Comparison of ENCODE assay signal across 13 mouse cellular contexts in the genomic region with DNA sequence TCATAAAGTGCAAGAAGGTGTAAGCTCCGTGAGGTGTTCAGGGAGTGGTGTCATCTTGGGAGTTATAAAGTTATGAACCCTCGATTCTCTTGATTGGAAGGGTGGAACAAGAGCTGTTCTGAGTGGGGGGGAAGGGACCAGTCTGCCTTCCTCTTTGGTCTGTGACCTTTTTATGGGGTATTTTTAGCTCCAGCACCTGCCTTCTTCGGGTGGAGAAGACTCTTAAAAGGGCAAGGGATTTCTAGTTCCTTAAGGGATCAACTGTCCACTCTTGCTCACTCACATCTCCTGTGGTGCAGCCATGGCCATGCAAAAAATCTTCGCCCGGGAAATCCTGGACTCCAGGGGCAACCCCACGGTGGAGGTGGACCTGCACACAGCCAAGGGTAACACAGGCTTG. TPM values are rescaled to one million over a fixed set of nuclear protein-coding genes. Genes with fewer than 3 reads are reported as not detected.
DNase-seq lines count a peak whose midpoint lies in the region; ATAC-seq and TF ChIP-seq lines count a peak whose summit lies in the region.
"Had no signal": no experiment of that assay in that cellular context is flagged by ENCODE, and none has a peak within 500 bp of the region (broad histone marks: within the 10 kb centered on the region; RNA-seq: fewer than 3 reads in every experiment).

No protein-coding gene starts in this region.

- peak overlapping the region; percentile 94 for H3K4me2 ChIP-seq in heart, embryonic 13.5 days
- H3K4me2 ChIP-seq in neural tube, embryonic 11.5 days (ENCODE audit: low read depth), result peak overlapping the region; percentile 24
- peak overlapping the region; percentile 98 for H3K4me2 ChIP-seq in embryonic facial prominence, embryonic 14.5 days (ENCODE audit: low read depth, low read length)
- peak overlapping the region; percentile 97; the same call in 1 of the 2 replicates for H3K4me2 ChIP-seq in limb, embryonic 14.5 days (replicated peaks; ENCODE audit: low read depth, low read length, severe bottlenecking)

- no peak for TF ChIP-seq POLR2A in limb, embryonic 14.5 days (IDR thresholded peaks at IDR 0.05; ENCODE audit: borderline replicate concordance, extremely low read depth, insufficient read depth, insufficient read length)

- H3K36me3 ChIP-seq in heart, embryonic 13.5 days, result peaks cover 41% of the 10 kb centered on the region
- H3K36me3 ChIP-seq in neural tube, embryonic 11.5 days (ENCODE audit: control insufficient read depth, insufficient read depth, low read length), result peaks cover 2% of the 10 kb centered on the region; the same call in 1 of the 2 replicates
- H3K36me3 ChIP-seq in embryonic facial prominence, embryonic 14.5 days (ENCODE audit: control insufficient read depth, insufficient read depth, low read length), result peaks cover 27% of the 10 kb centered on the region
- H3K36me3 ChIP-seq in limb, embryonic 14.5 days (ENCODE audit: control insufficient read depth, insufficient read depth, low read length), result peaks cover 20% of the 10 kb centered on the region

- peak overlapping the region; percentile 99 for H3K27ac ChIP-seq in heart, embryonic 13.5 days (replicated peaks)
- H3K27ac ChIP-seq in neural tube, embryonic 11.5 days (ENCODE audit: low read depth, low read length), result no peak overlapping the region
- H3K27ac ChIP-seq in embryonic facial prominence, embryonic 14.5 days (replicated peaks; ENCODE audit: low read depth, low read length), result peak overlapping the region; percentile 90
- peak overlapping the region; percentile 97; the same call in 1 of the 2 replicates for H3K27ac ChIP-seq in limb, embryonic 14.5 days (replicated peaks; ENCODE audit: low read depth, low read length)
- H3K27ac ChIP-seq: forebrain, embryonic 13.5 days; midbrain, embryonic 13.5 days had no signal

- H3K9me3 ChIP-seq in heart, embryonic 13.5 days, result no peaks in the 10 kb centered on the region
- no peaks in the 10 kb centered on the region for H3K9me3 ChIP-seq in neural tube, embryonic 11.5 days (ENCODE audit: control insufficient read depth, low read length)
- H3K9me3 ChIP-seq in embryonic facial prominence, embryonic 14.5 days (ENCODE audit: control insufficient read depth, low read length), result no peaks in the 10 kb centered on the region
- H3K9me3 ChIP-seq in limb, embryonic 14.5 days (ENCODE audit: control insufficient read depth, low read length), result no peaks in the 10 kb centered on the region
- H3K9me3 ChIP-seq: forebrain, embryonic 13.5 days; midbrain, embryonic 13.5 days had no signal

- DNase-seq in heart, adult 18-20 months, result no peak
- DNase-seq in neural tube, embryonic 11.5 days (ENCODE audit: low spot score), result no peak
- DNase-seq in neural tube, embryonic 10.5 days (ENCODE audit: extremely low spot score, low spot score), result no peak
- no peak for DNase-seq in embryonic facial prominence, embryonic 14.5 days (ENCODE audit: low spot score)
- DNase-seq in limb, embryonic 14.5 days (ENCODE audit: low spot score), result no peak
- no peak for DNase-seq in urinary bladder, postnatal 14 days (ENCODE audit: low spot score)
- DNase-seq: cerebellum, postnatal 36 days; layer of hippocampus, adult 9-11 months had no signal

- peak overlapping the region; percentile 100 for H3K9ac ChIP-seq in heart, embryonic 13.5 days
- H3K9ac ChIP-seq in neural tube, embryonic 11.5 days (ENCODE audit: low read length), result no peak overlapping the region
- H3K9ac ChIP-seq in embryonic facial prominence, embryonic 14.5 days (ENCODE audit: low read depth, low read length), result no peak overlapping the region
- H3K9ac ChIP-seq in limb, embryonic 14.5 days (ENCODE audit: low read depth, low read length, severe bottlenecking), result 0 out of 2 replicates have a peak overlapping the region, but pooled peaks have one; percentile 5
- H3K9ac ChIP-seq: forebrain, embryonic 13.5 days; midbrain, embryonic 13.5 days had no signal

- 16% methylated on average over 6 of the region's 6 CpGs for WGBS in heart, embryonic 13.5 days
- 51% methylated on average over 6 of the region's 6 CpGs for WGBS in neural tube, embryonic 11.5 days
- WGBS in embryonic facial prominence, embryonic 14.5 days, result 41% methylated on average over 6 of the region's 6 CpGs
- WGBS in limb, embryonic 14.5 days, result 45% methylated on average over 6 of the region's 6 CpGs

- no peak for ATAC-seq in heart, embryonic 13.5 days (ENCODE audit: extremely low read depth, insufficient number of reproducible peaks, low FRiP score, low TSS enrichment)
- no peak for ATAC-seq in neural tube, embryonic 11.5 days (ENCODE audit: insufficient read depth, low FRiP score, low TSS enrichment)
- no peak for ATAC-seq in embryonic facial prominence, embryonic 14.5 days (ENCODE audit: low read depth)
- ATAC-seq in limb, embryonic 14.5 days (ENCODE audit: low FRiP score, low read depth), result no peak
- ATAC-seq: forebrain, embryonic 13.5 days; hindbrain, embryonic 16.5 days; midbrain, embryonic 13.5 days; Patski had no signal

- H3K27me3 ChIP-seq in heart, embryonic 13.5 days (replicated peaks), result no peaks in the 10 kb centered on the region
- H3K27me3 ChIP-seq in neural tube, embryonic 11.5 days (ENCODE audit: control insufficient read depth, insufficient read depth, low read length), result no peaks in the 10 kb centered on the region
- H3K27me3 ChIP-seq in embryonic facial prominence, embryonic 14.5 days (replicated peaks; ENCODE audit: control insufficient read depth, insufficient read depth, low read length), result no peaks in the 10 kb centered on the region
- H3K27me3 ChIP-seq in limb, embryonic 14.5 days (ENCODE audit: control insufficient read depth, insufficient read depth, low read length), result no peaks in the 10 kb centered on the region
- H3K27me3 ChIP-seq: forebrain, embryonic 13.5 days; Patski had no signal

- H3K4me1 ChIP-seq in heart, embryonic 13.5 days, result peaks cover 57% of the 10 kb centered on the region
- H3K4me1 ChIP-seq in neural tube, embryonic 11.5 days (ENCODE audit: control insufficient read depth, insufficient read depth, low read length), result peaks cover 14% of the 10 kb centered on the region
- H3K4me1 ChIP-seq in embryonic facial prominence, embryonic 14.5 days (ENCODE audit: control insufficient read depth, insufficient read depth, low read length), result peaks cover 31% of the 10 kb centered on the region
- H3K4me1 ChIP-seq in limb, embryonic 14.5 days (ENCODE audit: control insufficient read depth, insufficient read depth, low read length), result peaks cover 22% of the 10 kb centered on the region

- H3K4me3 ChIP-seq in heart, embryonic 13.5 days, result peak overlapping the region; percentile 100
- H3K4me3 ChIP-seq in neural tube, embryonic 11.5 days (ENCODE audit: low read depth, low read length), result no peak overlapping the region
- 0 out of 2 replicates have a peak overlapping the region, but pooled peaks have one; percentile 6 for H3K4me3 ChIP-seq in embryonic facial prominence, embryonic 14.5 days (ENCODE audit: low read depth, low read length)
- H3K4me3 ChIP-seq in limb, embryonic 14.5 days (replicated peaks; ENCODE audit: low read length), result no peak overlapping the region
- H3K4me3 ChIP-seq: forebrain, embryonic 13.5 days; midbrain, embryonic 13.5 days had no signal

RNA-seq across cellular contexts. Expression of gene Eno3, which starts 0.6 kb away (rescaled TPM):
- polyA plus RNA-seq in heart, embryonic 13.5 days (2015; fragmentation: Nextera tagmentation; extraction: Ambion mirVana), result 273 and 322 TPM in 2 replicates
- 1,000 to 10,000 TPM; 1,596 to 1,839 TPM for total RNA-seq in heart, adult 18-20 months (2021)
- polyA plus RNA-seq in neural tube, embryonic 11.5 days (2014; fragmentation: Nextera tagmentation; extraction: Ambion mirVana), result 39.3 and 48.9 TPM in 2 replicates
- 165 and 289 TPM in 2 replicates for polyA plus RNA-seq in embryonic facial prominence, embryonic 14.5 days (2014; fragmentation: Nextera tagmentation; extraction: Ambion mirVana)
- 75.3 and 84.6 TPM in 2 replicates for polyA plus RNA-seq in limb, embryonic 14.5 days (2012; rRNA removed)
- 60.3 and 89.9 TPM in 2 replicates for polyA plus RNA-seq in limb, embryonic 14.5 days (2014; fragmentation: Nextera tagmentation; extraction: Ambion mirVana)

RNA-seq across cellular contexts. Expression of gene Pfn1, which starts 3.1 kb away (rescaled TPM):
- polyA plus RNA-seq in heart, embryonic 13.5 days (2015; fragmentation: Nextera tagmentation; extraction: Ambion mirVana), result 1,587 and 1,588 TPM in 2 replicates
- total RNA-seq in heart, adult 18-20 months (2021), result 100 to 1,000 TPM; 303 to 305 TPM
- polyA plus RNA-seq in neural tube, embryonic 11.5 days (2014; fragmentation: Nextera tagmentation; extraction: Ambion mirVana), result 1,399 and 1,464 TPM in 2 replicates
- 1,605 and 1,712 TPM in 2 replicates for polyA plus RNA-seq in embryonic facial prominence, embryonic 14.5 days (2014; fragmentation: Nextera tagmentation; extraction: Ambion mirVana)
- 946 and 1,024 TPM in 2 replicates for polyA plus RNA-seq in limb, embryonic 14.5 days (2012; rRNA removed)
- 1,646 and 1,675 TPM in 2 replicates for polyA plus RNA-seq in limb, embryonic 14.5 days (2014; fragmentation: Nextera tagmentation; extraction: Ambion mirVana)

RNA-seq across cellular contexts. Expression of gene Slc25a11, which starts 10.3 kb away (rescaled TPM):
- 234 and 262 TPM in 2 replicates for polyA plus RNA-seq in heart, embryonic 13.5 days (2015; fragmentation: Nextera tagmentation; extraction: Ambion mirVana)
- 100 to 1,000 TPM; 619 to 711 TPM for total RNA-seq in heart, adult 18-20 months (2021)
- 142 and 146 TPM in 2 replicates for polyA plus RNA-seq in neural tube, embryonic 11.5 days (2014; fragmentation: Nextera tagmentation; extraction: Ambion mirVana)
- polyA plus RNA-seq in embryonic facial prominence, embryonic 14.5 days (2014; fragmentation: Nextera tagmentation; extraction: Ambion mirVana), result 147 and 165 TPM in 2 replicates
- 134 and 150 TPM in 2 replicates for polyA plus RNA-seq in limb, embryonic 14.5 days (2012; rRNA removed)
- 159 and 163 TPM in 2 replicates for polyA plus RNA-seq in limb, embryonic 14.5 days (2014; fragmentation: Nextera tagmentation; extraction: Ambion mirVana)

RNA-seq across cellular contexts. Expression of gene Rnf167, which starts 10.5 kb away (rescaled TPM):
- 66.3 and 73.8 TPM in 2 replicates for polyA plus RNA-seq in heart, embryonic 13.5 days (2015; fragmentation: Nextera tagmentation; extraction: Ambion mirVana)
- total RNA-seq in heart, adult 18-20 months (2021), result 10 to 100 TPM; 51.4 to 63.0 TPM
- polyA plus RNA-seq in neural tube, embryonic 11.5 days (2014; fragmentation: Nextera tagmentation; extraction: Ambion mirVana), result 86.4 and 92.9 TPM in 2 replicates
- polyA plus RNA-seq in embryonic facial prominence, embryonic 14.5 days (2014; fragmentation: Nextera tagmentation; extraction: Ambion mirVana), result 100 and 105 TPM in 2 replicates
- 96.3 and 110 TPM in 2 replicates for polyA plus RNA-seq in limb, embryonic 14.5 days (2012; rRNA removed)
- polyA plus RNA-seq in limb, embryonic 14.5 days (2014; fragmentation: Nextera tagmentation; extraction: Ambion mirVana), result 109 and 119 TPM in 2 replicates

RNA-seq across cellular contexts. Expression of gene Spag7, which starts 11.6 kb away (rescaled TPM):
- polyA plus RNA-seq in heart, embryonic 13.5 days (2015; fragmentation: Nextera tagmentation; extraction: Ambion mirVana), result 175 and 206 TPM in 2 replicates
- total RNA-seq in heart, adult 18-20 months (2021), result 10 to 100 TPM; 89.3 to 93.9 TPM
- polyA plus RNA-seq in neural tube, embryonic 11.5 days (2014; fragmentation: Nextera tagmentation; extraction: Ambion mirVana), result 146 and 152 TPM in 2 replicates
- polyA plus RNA-seq in embryonic facial prominence, embryonic 14.5 days (2014; fragmentation: Nextera tagmentation; extraction: Ambion mirVana), result 88.9 and 97.1 TPM in 2 replicates
- 63.3 and 93.7 TPM in 2 replicates for polyA plus RNA-seq in limb, embryonic 14.5 days (2012; rRNA removed)
- polyA plus RNA-seq in limb, embryonic 14.5 days (2014; fragmentation: Nextera tagmentation; extraction: Ambion mirVana), result 97.0 and 98.1 TPM in 2 replicates

Comparison
In these comparisons a context has a peak if more than half of its experiments do, and no peak if none do; other contexts are left out.
1. H3K4me2 ChIP-seq: peak in every context shown above with its lines; median percentile 98 in embryonic facial prominence, embryonic 14.5 days; 97 in limb, embryonic 14.5 days; 94 in heart, embryonic 13.5 days; 24 in neural tube, embryonic 11.5 days.
2. H3K4me3 ChIP-seq: peak in heart, embryonic 13.5 days (single experiment) and embryonic facial prominence, embryonic 14.5 days (single experiment); none in neural tube, embryonic 11.5 days (single experiment) and limb, embryonic 14.5 days (single experiment).
3. H3K9ac ChIP-seq: peak in heart, embryonic 13.5 days (single experiment) and limb, embryonic 14.5 days (single experiment); none in neural tube, embryonic 11.5 days (single experiment) and embryonic facial prominence, embryonic 14.5 days (single experiment).